Mouse (Mus musculus): ENCODE data around the gene Olfr1349.

GRCm38 (mm10) chr7:6508648-6509047 lies 14.1 kb downstream of the Olfr1349 start, which contains the start of gene Olfr1348:
- TF ChIP-seq POLR2A (IDR thresholded peaks at IDR 0.05; ENCODE audit: insufficient read depth, low read depth, low read length) (no peak), EP300 (IDR thresholded peaks at IDR 0.05; ENCODE audit: insufficient read depth, low read depth, low read length) (no peak), CTCF (IDR thresholded peaks at IDR 0.05) (no peak)
